Mouse (Mus musculus): ENCODE data around the gene P2rx3. TPM values are rescaled to one million over a fixed set of nuclear protein-coding genes. Genes with fewer than 3 reads are reported as not detected.

Gene P2rx3
- polyA plus RNA-seq, 1 experiment from 2014 or later: 0.08 TPM

DNA sequence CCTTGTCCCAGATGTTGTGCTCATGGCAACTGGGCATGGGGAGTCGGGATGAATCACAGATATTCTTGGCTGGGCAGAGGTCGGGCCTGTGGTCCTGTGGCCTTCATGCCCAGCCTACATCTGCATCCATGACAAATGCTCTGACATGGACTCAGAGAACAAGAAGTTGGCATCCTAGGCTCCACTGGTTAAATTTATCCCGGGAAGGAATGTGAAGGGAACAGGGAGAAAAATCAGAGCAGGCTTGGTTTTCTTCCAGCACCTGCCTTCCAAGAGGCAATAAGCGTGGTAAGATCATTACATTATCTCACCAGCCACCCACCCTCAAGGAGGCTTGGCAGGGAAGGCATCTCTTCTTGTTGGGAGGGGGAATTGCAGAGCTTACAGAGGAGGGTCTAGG lies 32.9 kb downstream of the P2rx3 start:
- Histone ChIP-seq H3K4me3 (ENCODE audit: low read depth, low read length) (no peak overlapping the region), H3K9ac (replicated peaks; ENCODE audit: low read depth) (no peak overlapping the region), H3K27me3 (replicated peaks; ENCODE audit: insufficient read depth, low read length) (no peaks in the 10 kb centered on the region), H3K27ac (ENCODE audit: low read length) (no peak overlapping the region), H3K4me1 (ENCODE audit: insufficient read depth, low read depth, low read length) (no peaks in the 10 kb centered on the region; the same call in 1 of the 2 replicates), H3K9me3 (ENCODE audit: low read length) (no peaks in the 10 kb centered on the region), H3K4me2 (replicated peaks; ENCODE audit: low read depth, low read length) (no peak overlapping the region), H3K36me3 (ENCODE audit: insufficient read depth, low read length) (no peaks in the 10 kb centered on the region)
- ATAC-seq: no peak
- DNase-seq (ENCODE audit: low spot score): no peak
- TF ChIP-seq CTCF (IDR thresholded peaks at IDR 0.05) (no peak), EP300 (IDR thresholded peaks at IDR 0.05) (no peak)
- WGBS: 76% methylated on average over 4 of the region's 4 CpGs

DNA sequence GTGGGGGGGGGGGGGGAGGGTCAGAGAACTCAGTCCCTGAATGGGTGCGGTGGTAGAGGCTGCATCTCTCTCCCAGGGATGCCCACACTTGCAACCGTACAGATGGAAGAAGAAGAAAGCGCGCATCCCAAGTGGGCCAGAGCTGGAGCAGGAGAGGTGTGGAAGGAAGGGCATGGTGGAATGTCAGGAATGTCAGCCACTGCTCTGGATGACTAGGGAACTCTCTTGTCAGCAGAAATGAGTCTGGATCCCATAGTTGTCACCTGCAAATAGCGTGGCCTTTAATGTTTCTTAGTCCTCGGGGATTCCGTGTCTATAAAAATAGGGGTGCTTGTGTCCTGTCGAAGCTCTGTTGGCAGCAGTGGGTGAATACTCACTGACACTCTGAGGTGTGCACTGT lies 34.7 kb downstream of the P2rx3 start:
- no peak for TF ChIP-seq CTCF (IDR thresholded peaks at IDR 0.05)
- TF ChIP-seq EP300 (IDR thresholded peaks at IDR 0.05): no peak
- no peak for ATAC-seq
- H3K4me3 ChIP-seq (ENCODE audit: low read depth, low read length): no peak overlapping the region
- no peak overlapping the region for H3K4me2 ChIP-seq (replicated peaks; ENCODE audit: low read depth, low read length)
- H3K9ac ChIP-seq (replicated peaks; ENCODE audit: low read depth): no peak overlapping the region
- no peaks in the 10 kb centered on the region for H3K36me3 ChIP-seq (ENCODE audit: insufficient read depth, low read length)
- H3K27ac ChIP-seq (ENCODE audit: low read length): no peak overlapping the region
- no peaks in the 10 kb centered on the region; the same call in 1 of the 2 replicates for H3K4me1 ChIP-seq (ENCODE audit: insufficient read depth, low read depth, low read length)
- no peaks in the 10 kb centered on the region for H3K27me3 ChIP-seq (replicated peaks; ENCODE audit: insufficient read depth, low read length)
- H3K9me3 ChIP-seq (ENCODE audit: low read length): no peaks in the 10 kb centered on the region
- DNase-seq (ENCODE audit: low spot score): no peak
- WGBS: 36% methylated on average over 8 of the region's 8 CpGs

DNA sequence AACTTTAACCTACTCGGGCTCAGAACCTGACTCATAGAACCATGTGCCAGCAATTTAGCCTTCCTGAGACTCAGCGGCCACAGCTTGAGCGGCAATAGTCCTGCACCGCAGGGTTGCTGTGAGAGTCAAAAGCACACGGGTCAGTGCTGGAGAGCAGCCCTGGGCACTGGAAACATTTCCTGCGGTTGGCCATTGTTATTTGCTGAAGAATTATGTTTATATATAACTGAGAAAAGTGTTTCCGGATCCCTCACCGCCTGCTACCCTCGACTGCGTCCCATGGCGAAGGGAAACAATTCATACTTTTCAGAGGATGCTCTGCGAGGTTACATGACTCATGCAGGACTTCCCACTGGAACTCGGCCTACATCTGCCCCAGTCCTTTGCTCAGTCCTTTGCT lies 35.8 kb downstream of the P2rx3 start:
- TF ChIP-seq CTCF (IDR thresholded peaks at IDR 0.05) (no peak), EP300 (IDR thresholded peaks at IDR 0.05) (peak; percentile 71)
- H3K36me3 ChIP-seq (ENCODE audit: insufficient read depth, low read length): no peaks in the 10 kb centered on the region
- DNase-seq (ENCODE audit: low spot score) (peak; percentile 48), ATAC-seq (peak; percentile 81)
- H3K27me3 ChIP-seq (replicated peaks; ENCODE audit: insufficient read depth, low read length): no peaks in the 10 kb centered on the region
- H3K4me2 ChIP-seq (replicated peaks; ENCODE audit: low read depth, low read length): no peak overlapping the region
- H3K9ac ChIP-seq (replicated peaks; ENCODE audit: low read depth): no peak overlapping the region
- H3K9me3 ChIP-seq (ENCODE audit: low read length): no peaks in the 10 kb centered on the region
- no peak overlapping the region for H3K27ac ChIP-seq (ENCODE audit: low read length)
- 51% methylated on average over 13 of the region's 13 CpGs for WGBS
- no peaks in the 10 kb centered on the region; the same call in 1 of the 2 replicates for H3K4me1 ChIP-seq (ENCODE audit: insufficient read depth, low read depth, low read length)
- no peak overlapping the region for H3K4me3 ChIP-seq (ENCODE audit: low read depth, low read length)

DNA sequence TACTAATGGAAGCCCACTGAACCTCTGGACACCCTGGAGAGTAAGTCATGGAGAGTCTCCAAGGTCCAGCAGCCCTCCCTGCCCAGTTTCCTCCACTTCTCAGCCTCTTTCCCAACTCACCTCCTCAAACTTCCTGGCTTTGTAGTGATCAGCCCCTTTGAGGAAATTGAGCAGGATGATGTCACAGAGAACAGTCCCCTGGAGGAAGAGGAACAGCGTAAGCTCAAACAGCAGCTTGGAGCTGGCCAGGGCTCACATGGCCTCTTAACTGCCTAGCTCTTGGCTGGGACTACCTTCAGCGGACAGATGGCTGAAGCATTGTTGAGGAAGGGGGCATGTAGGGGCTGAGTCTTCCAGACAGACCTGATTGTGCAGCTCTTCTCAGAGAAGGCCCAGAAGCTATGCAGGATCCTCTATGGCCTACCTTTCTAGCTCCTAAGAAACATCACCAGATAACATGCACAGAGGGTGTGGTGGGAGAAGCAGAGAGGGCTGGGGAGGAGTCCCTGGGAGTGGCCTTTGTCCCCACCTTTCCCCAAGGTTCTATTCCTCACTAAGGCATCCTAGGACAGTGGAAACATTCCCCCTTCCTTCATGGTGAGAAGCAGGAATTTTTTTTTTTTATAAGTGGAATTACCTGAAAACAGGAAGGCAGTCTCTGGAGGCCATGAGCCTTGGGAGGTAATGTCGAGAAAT lies 37.6 kb downstream of the P2rx3 start:
- Histone ChIP-seq H3K4me2 (replicated peaks; ENCODE audit: low read depth, low read length) (no peak overlapping the region), H3K4me3 (ENCODE audit: low read depth, low read length) (no peak overlapping the region), H3K36me3 (ENCODE audit: insufficient read depth, low read length) (no peaks in the 10 kb centered on the region), H3K9ac (replicated peaks; ENCODE audit: low read depth) (no peak overlapping the region), H3K27ac (ENCODE audit: low read length) (peak overlapping the region; percentile 32; the same call in 1 of the 2 replicates), H3K27me3 (replicated peaks; ENCODE audit: insufficient read depth, low read length) (no peaks in the 10 kb centered on the region), H3K9me3 (ENCODE audit: low read length) (no peaks in the 10 kb centered on the region), H3K4me1 (ENCODE audit: insufficient read depth, low read depth, low read length) (no peaks in the 10 kb centered on the region; the same call in 1 of the 2 replicates)
- 41% methylated on average over 3 of the region's 3 CpGs for WGBS
- TF ChIP-seq EP300 (IDR thresholded peaks at IDR 0.05) (peak; percentile 47; the same call in 1 of the 2 replicates), CTCF (IDR thresholded peaks at IDR 0.05) (no peak)
- peak; percentile 64 for DNase-seq (ENCODE audit: low spot score)
- ATAC-seq: peak; percentile 76

DNA sequence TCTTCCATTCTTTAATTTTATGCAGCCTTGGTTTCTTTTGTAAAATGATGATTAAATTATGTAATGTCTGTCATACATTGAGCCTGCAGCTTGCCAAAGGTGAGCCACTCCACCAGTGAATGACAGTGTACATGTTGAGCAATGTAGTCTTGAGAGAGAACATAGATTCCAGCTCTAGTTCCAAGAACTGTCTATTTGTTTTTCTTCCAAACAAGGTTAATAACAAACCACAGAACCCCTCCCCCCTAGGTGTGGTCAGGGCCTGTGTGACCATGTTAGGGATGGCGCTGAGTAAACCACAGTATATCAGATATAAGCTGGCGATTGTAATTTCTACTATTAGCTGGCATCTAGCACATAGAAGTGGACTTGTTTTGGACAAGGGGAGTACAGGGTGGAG lies 40.9 kb downstream of the P2rx3 start:
- no peak for ATAC-seq
- no peaks in the 10 kb centered on the region for H3K27me3 ChIP-seq (replicated peaks; ENCODE audit: insufficient read depth, low read length)
- no peak for TF ChIP-seq CTCF (IDR thresholded peaks at IDR 0.05)
- TF ChIP-seq EP300 (IDR thresholded peaks at IDR 0.05): no peak
- H3K27ac ChIP-seq (ENCODE audit: low read length): no peak overlapping the region
- H3K9me3 ChIP-seq (ENCODE audit: low read length): no peaks in the 10 kb centered on the region
- 79% methylated on average over 2 of the region's 2 CpGs for WGBS
- H3K4me2 ChIP-seq (replicated peaks; ENCODE audit: low read depth, low read length): no peak overlapping the region
- no peaks in the 10 kb centered on the region for H3K36me3 ChIP-seq (ENCODE audit: insufficient read depth, low read length)
- DNase-seq (ENCODE audit: low spot score): no peak
- H3K9ac ChIP-seq (replicated peaks; ENCODE audit: low read depth): no peak overlapping the region
- no peaks in the 10 kb centered on the region; the same call in 1 of the 2 replicates for H3K4me1 ChIP-seq (ENCODE audit: insufficient read depth, low read depth, low read length)
- H3K4me3 ChIP-seq (ENCODE audit: low read depth, low read length): no peak overlapping the region

DNA sequence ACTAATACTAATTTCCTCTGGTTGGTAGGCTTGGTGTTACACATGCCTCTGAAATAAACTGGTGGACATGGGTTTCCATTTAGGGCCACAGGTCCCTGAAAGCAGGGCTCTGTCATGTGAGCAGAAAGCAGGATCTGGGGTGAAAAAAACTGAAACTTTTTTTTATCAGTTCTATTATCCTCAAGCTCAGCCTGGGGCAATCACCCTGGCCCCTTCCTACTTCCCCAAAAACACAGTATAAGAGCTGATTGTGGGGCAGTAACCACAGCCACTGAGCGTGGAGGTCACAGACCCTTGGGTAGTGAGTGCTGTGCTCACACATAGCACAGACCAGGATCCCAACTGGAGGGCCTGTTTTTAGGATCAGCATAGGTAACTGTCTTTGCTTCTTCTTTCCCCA lies 49.3 kb downstream of the P2rx3 start, which contains the start of gene Prg3:
Gene Prg3, plus strand, starts transcription at position 286 of the 400 bp plus-strand sequence.
- ATAC-seq (no peak), DNase-seq (ENCODE audit: low spot score) (no peak)
- Histone ChIP-seq H3K4me3 (ENCODE audit: low read depth, low read length) (no peak within 1 kb of the TSS), H3K9ac (replicated peaks; ENCODE audit: low read depth) (no peak within 1 kb of the TSS), H3K9me3 (ENCODE audit: low read length) (no peaks in the 10 kb centered on the region), H3K27ac (ENCODE audit: low read length) (no peak within 1 kb of the TSS), H3K27me3 (replicated peaks; ENCODE audit: insufficient read depth, low read length) (no peaks in the 10 kb centered on the region), H3K4me1 (ENCODE audit: insufficient read depth, low read depth, low read length) (no peaks in the 10 kb centered on the region), H3K4me2 (replicated peaks; ENCODE audit: low read depth, low read length) (no peak within 1 kb of the TSS), H3K36me3 (ENCODE audit: insufficient read depth, low read length) (no peaks in the 10 kb centered on the region)
- TF ChIP-seq CTCF (IDR thresholded peaks at IDR 0.05) (no peak), EP300 (IDR thresholded peaks at IDR 0.05) (no peak)
- WGBS: 61% methylated on average over 1 of the region's 1 CpGs
